Mouse (Mus musculus) ES-Bruce4 (cell line): ENCODE measurements at regions not wholly inside any gene's neighbourhood (a gene's known extent, or its start where the extent isn't known, plus 50 kb on each side); places are given as distances from the start of the nearest gene placed in this dataset.

ENCODE experiments used
- CTCF ChIP-seq: IDR thresholded peaks from one replicate; pipeline ENCODE4 v1.8.1; 2011; ENCODE audit warnings: low read depth, low read length
- EP300 ChIP-seq: IDR thresholded peaks from 2 replicates; pipeline ENCODE4 v1.6.1; 2011; ENCODE audit warnings: low read depth, low read length; ENCODE audit not compliant: insufficient read depth
- POLR2A ChIP-seq: IDR thresholded peaks from one replicate; pipeline ENCODE4 v1.8.1; 2011; ENCODE audit warnings: low read length; ENCODE audit not compliant: insufficient read depth

DNA sequence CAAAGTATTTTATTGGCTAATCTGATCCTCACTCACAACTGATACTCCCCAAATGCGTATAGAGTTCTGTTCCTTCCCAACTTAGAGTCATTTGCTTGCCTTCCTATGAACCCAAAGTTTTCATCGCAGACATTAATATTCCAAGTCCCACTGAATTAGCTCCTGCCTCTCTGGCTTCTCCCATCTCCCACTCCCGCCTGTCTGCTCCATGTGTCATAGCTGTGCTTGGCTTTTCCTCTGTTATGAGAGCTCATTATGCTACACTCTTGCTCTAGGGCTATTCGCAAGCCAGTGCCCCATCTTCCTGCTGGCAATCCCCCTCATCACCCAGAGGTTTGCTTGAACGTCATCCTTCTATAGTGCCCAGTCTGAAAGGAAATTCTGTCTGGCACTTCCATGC lies 81.8 kb downstream of the Gm9817 start:
- TF ChIP-seq POLR2A (no peak), CTCF (no peak), EP300 (no peak)
